15 mouse cellular contexts compared by ENCODE assay signal in genomic region chr17:43592296-43593291, GRCm38 (mm10). TPM values are rescaled to one million over a fixed set of nuclear protein-coding genes. Genes with fewer than 3 reads are reported as not detected.
DNase-seq lines count a peak whose midpoint lies in the region; ATAC-seq lines count a peak whose summit lies in the region.
"Had no signal": no experiment of that assay in that cellular context is flagged by ENCODE, and none has a peak within 500 bp of the region (broad histone marks: within the 10 kb centered on the region; RNA-seq: fewer than 3 reads in every experiment).

No protein-coding gene starts in this region.

- H3K4me3 ChIP-seq in kidney, embryonic 16.5 days (ENCODE audit: low read length), result no peak overlapping the region
- no peak overlapping the region for H3K4me3 ChIP-seq in kidney, embryonic 14.5 days (ENCODE audit: low read length)
- H3K4me3 ChIP-seq: hindbrain, embryonic 15.5 days; neural tube, embryonic 12.5 days had no signal

- no peak overlapping the region for H3K27ac ChIP-seq in kidney, embryonic 16.5 days (ENCODE audit: low read length)
- H3K27ac ChIP-seq in kidney, embryonic 14.5 days (ENCODE audit: low read depth, low read length), result no peak overlapping the region
- H3K27ac ChIP-seq: hindbrain, embryonic 15.5 days; neural tube, embryonic 12.5 days had no signal

- peak; percentile 54; the same call in 1 of the 2 replicates for ATAC-seq in kidney, embryonic 16.5 days (ENCODE audit: low FRiP score, low TSS enrichment)
- ATAC-seq in kidney, embryonic 14.5 days (ENCODE audit: low FRiP score, low TSS enrichment), result no peak
- ATAC-seq: midbrain, embryonic 16.5 days had no signal

- H3K4me2 ChIP-seq in kidney, embryonic 16.5 days (replicated peaks; ENCODE audit: low read depth, low read length), result no peak overlapping the region
- no peak overlapping the region for H3K4me2 ChIP-seq in kidney, embryonic 14.5 days (replicated peaks; ENCODE audit: low read depth, low read length)
- H3K4me2 ChIP-seq: hindbrain, embryonic 15.5 days; neural tube, embryonic 12.5 days had no signal

- no peaks in the 10 kb centered on the region for H3K27me3 ChIP-seq in kidney, embryonic 16.5 days (ENCODE audit: insufficient read depth, low read length)
- H3K27me3 ChIP-seq in kidney, embryonic 14.5 days (ENCODE audit: control insufficient read depth, insufficient read depth, low read length), result no peaks in the 10 kb centered on the region
- H3K27me3 ChIP-seq: hindbrain, embryonic 15.5 days; neural tube, embryonic 12.5 days had no signal

- DNase-seq in right cerebral cortex, adult 2 months (ENCODE audit: low spot score in 2 of 2), result peak; percentile 37 to 47
- no peak for DNase-seq in right cerebral cortex, postnatal 14 days
- peak; percentile 85 for DNase-seq in brain, adult 2 months (ENCODE audit: low read depth, low spot score)
- no peak for DNase-seq in spleen, postnatal 14 days (ENCODE audit: low spot score in 2 of 2)
- no peak for DNase-seq in retina, postnatal 1 day
- DNase-seq: cerebellum, adult 2 months; kidney, adult 8-10 months; thymus, postnatal 36 days had no signal

- peaks cover 13% of the 10 kb centered on the region for H3K36me3 ChIP-seq in kidney, embryonic 16.5 days (ENCODE audit: insufficient read depth, low read length)
- H3K36me3 ChIP-seq in kidney, embryonic 14.5 days (ENCODE audit: control insufficient read depth, insufficient read depth, low read length), result no peaks in the 10 kb centered on the region; the same call in 1 of the 2 replicates
- H3K36me3 ChIP-seq: hindbrain, embryonic 15.5 days; neural tube, embryonic 12.5 days had no signal

- no peaks in the 10 kb centered on the region for H3K4me1 ChIP-seq in kidney, embryonic 16.5 days (ENCODE audit: insufficient read depth, low read length)
- no peaks in the 10 kb centered on the region for H3K4me1 ChIP-seq in kidney, embryonic 14.5 days (ENCODE audit: control insufficient read depth, insufficient read depth, low read length)
- H3K4me1 ChIP-seq: hindbrain, embryonic 15.5 days; neural tube, embryonic 12.5 days had no signal

- no peak overlapping the region for H3K9ac ChIP-seq in kidney, embryonic 16.5 days (replicated peaks; ENCODE audit: low read length)
- no peak overlapping the region for H3K9ac ChIP-seq in kidney, embryonic 14.5 days (ENCODE audit: low read depth, low read length)
- H3K9ac ChIP-seq: hindbrain, embryonic 15.5 days; neural tube, embryonic 12.5 days had no signal

- H3K9me3 ChIP-seq in kidney, embryonic 16.5 days (ENCODE audit: low read length), result peaks cover 3% of the 10 kb centered on the region
- 0 out of 2 replicates have a peak, but pooled peaks cover 1% of the 10 kb centered on the region for H3K9me3 ChIP-seq in kidney, embryonic 14.5 days (ENCODE audit: control insufficient read depth, low read length)
- H3K9me3 ChIP-seq: hindbrain, embryonic 15.5 days had no signal

- 79% methylated on average over 21 of the region's 21 CpGs for WGBS in kidney, embryonic 16.5 days
- 83% methylated on average over 21 of the region's 21 CpGs for WGBS in kidney, embryonic 14.5 days

RNA-seq across cellular contexts. Expression of gene Pla2g7, which starts 24.7 kb away (rescaled TPM):
- polyA plus RNA-seq in kidney, embryonic 16.5 days (2015; fragmentation: Nextera tagmentation; extraction: Ambion mirVana), result 75.4 and 76.4 TPM in 2 replicates
- polyA plus RNA-seq in kidney, embryonic 14.5 days (2014; fragmentation: Nextera tagmentation; extraction: Ambion mirVana), result 73.1 and 75.2 TPM in 2 replicates

RNA-seq across cellular contexts. Expression of gene Tdrd6, which starts 37.5 kb away (rescaled TPM):
- polyA plus RNA-seq in kidney, embryonic 16.5 days (2015; fragmentation: Nextera tagmentation; extraction: Ambion mirVana), result not detected in 2 replicates
- polyA plus RNA-seq in kidney, embryonic 14.5 days (2014; fragmentation: Nextera tagmentation; extraction: Ambion mirVana), result 0.06 TPM in 1 of 2 replicates, not detected in the other
- polyA plus RNA-seq: liver, adult 2 months had no signal

RNA-seq across cellular contexts. Expression of gene Ankrd66, which starts 49.2 kb away (rescaled TPM):
- 0.47 TPM in 1 of 2 replicates, not detected in the other for polyA plus RNA-seq in kidney, embryonic 16.5 days (2015; fragmentation: Nextera tagmentation; extraction: Ambion mirVana)
- 0.39 and 0.60 TPM in 2 replicates for polyA plus RNA-seq in kidney, embryonic 14.5 days (2014; fragmentation: Nextera tagmentation; extraction: Ambion mirVana)
- polyA plus RNA-seq: heart, postnatal 0 days; liver, adult 2 months; neural tube, embryonic 12.5 days had no signal

Comparison
In these comparisons a context has a peak if more than half of its experiments do, and no peak if none do; other contexts are left out.
1. DNase-seq: peak in right cerebral cortex, adult 2 months (2 of 2) and brain, adult 2 months (single experiment); none in right cerebral cortex, postnatal 14 days (single experiment), spleen, postnatal 14 days (0 of 2) and retina, postnatal 1 day (single experiment).